Mouse (Mus musculus): ENCODE measurements around the gene Gstp1.

DNA sequence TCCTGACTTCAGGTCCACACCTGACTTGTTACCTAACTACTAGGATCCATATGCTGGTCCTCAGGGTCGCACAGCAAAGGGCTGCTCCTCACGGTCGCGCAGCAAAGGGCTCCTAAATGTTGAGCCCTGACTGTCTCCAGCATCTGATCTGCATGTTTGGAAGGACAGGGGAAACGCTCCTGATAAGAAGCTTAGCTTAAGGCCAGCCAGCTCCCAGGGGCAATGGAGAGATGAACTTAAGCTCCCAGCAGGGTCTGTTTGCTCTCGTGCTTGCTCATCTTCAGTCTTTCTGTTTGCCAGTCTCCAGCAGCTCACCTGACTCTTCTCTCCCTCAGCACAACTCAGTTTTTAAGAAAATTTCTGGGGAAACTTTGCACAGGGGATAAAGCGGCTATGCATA lies 5.1 kb downstream of the Gstp1 start:
- TF ChIP-seq CTCF (IDR thresholded peaks at IDR 0.05; ENCODE audit: control insufficient read depth, insufficient read depth, low read length) (no peak), POLR2A (IDR thresholded peaks at IDR 0.05; ENCODE audit: borderline replicate concordance, control insufficient read depth, low read depth, low read length) (no peak)

Measured in bone marrow, adult 2 months (tissue).